Mouse (Mus musculus) G1E (cell line): ENCODE measurements around the gene 2210407C18Rik.

Source experiments
- CTCF ChIP-seq: IDR thresholded peaks from 2 replicates; pipeline ENCODE4 v1.5.1; 2012; ENCODE audit warnings: low read depth, low read length, inconsistent platforms, mixed read lengths
- GATA2 ChIP-seq: IDR thresholded peaks from 2 replicates; pipeline ENCODE4 v1.6.1; 2012; ENCODE audit warnings: low read depth, low read length, inconsistent platforms, borderline replicate concordance
- POLR2AphosphoS5 ChIP-seq: IDR thresholded peaks from 2 replicates; pipeline ENCODE4 v1.6.1; 2012; ENCODE audit warnings: low read depth, low read length, inconsistent platforms; ENCODE audit not compliant: insufficient replicate concordance
- TAL1 ChIP-seq: conservative IDR thresholded peaks from 2 replicates; pipeline ENCODE4 v1.6.1; 2012; ENCODE audit warnings: low read depth, low read length, inconsistent platforms, mixed read lengths

- TF ChIP-seq CTCF, result no peak
- no peak for TF ChIP-seq TAL1
- TF ChIP-seq GATA2, result no peak
- no peak for TF ChIP-seq POLR2AphosphoS5
These were observed 27.1 kb downstream of the 2210407C18Rik start for GRCm38 (mm10) chr11:58588620-58589250.
